Mouse (Mus musculus) stomach, postnatal 0 days (tissue): ENCODE measurements around the gene Pfkfb4.

Experiments used
- CTCF ChIP-seq: IDR thresholded peaks from 2 replicates; pipeline ENCODE4 v1.5.1; 2016; ENCODE audit warnings: antibody characterized with exemption, low read depth, mild to moderate bottlenecking, moderate library complexity
- EP300 ChIP-seq: optimal IDR thresholded peaks from 2 replicates; pipeline ENCODE3; 2016; ENCODE audit warnings: antibody characterized with exemption

DNA sequence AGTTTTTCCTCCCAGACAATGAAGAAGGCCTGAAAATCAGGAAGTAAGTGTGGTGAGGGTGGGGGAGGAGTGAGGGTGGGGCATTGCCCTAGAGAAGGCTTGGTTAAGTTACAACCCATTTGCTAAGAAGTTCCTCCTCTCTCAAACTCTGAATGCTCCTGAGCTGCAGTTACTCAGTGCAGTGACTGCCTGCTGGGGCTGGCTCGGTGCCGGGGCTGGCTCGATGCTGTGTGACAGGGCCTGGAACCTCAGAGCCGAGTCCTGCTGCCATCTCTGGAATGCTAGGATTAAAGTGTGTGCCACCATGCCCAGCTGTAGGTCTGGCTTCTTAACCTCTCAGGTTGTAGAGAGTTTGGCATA is 7.6 kb downstream of the Pfkfb4 start:
- TF ChIP-seq CTCF: no peak
- no peak for TF ChIP-seq EP300
